Mouse (Mus musculus): Measurements from ENCODE around the gene Olfr983. TPM values are rescaled to one million over a fixed set of nuclear protein-coding genes. Genes with fewer than 3 reads are reported as not detected.

The Olfr983 gene
- not detected in 2 replicates for total RNA-seq (2023)

GRCm38 (mm10) chr9:40093495-40093894 is at the start of gene Olfr983:
TSS of gene Olfr983 (minus strand) at chr9:40093595.

GRCm38 (mm10) chr9:40130084-40130483 is 36.7 kb upstream of the Olfr983 start, which contains the start of gene Olfr985:
TSS of gene Olfr985 (minus strand) at chr9:40130184.

GRCm38 (mm10) chr9:40114106-40114505 is 20.7 kb upstream of the Olfr983 start, which contains the start of gene Olfr984:
TSS of gene Olfr984 (minus strand) at chr9:40114206.

GRCm38 (mm10) chr9:40073529-40073928 is 19.9 kb downstream of the Olfr983 start, which contains the start of gene Olfr982:
TSS of gene Olfr982 (plus strand) at chr9:40073829.

Other genes with a start within 250 kb of the Olfr983 start
- gene Olfr972, start 227.2 kb downstream of the Olfr983 start, total RNA-seq (2023): not detected in 2 replicates
- gene Olfr229, start 186.3 kb downstream of the Olfr983 start, total RNA-seq (2023): not detected in 2 replicates
- gene Olfr974, start 156.1 kb downstream of the Olfr983 start, total RNA-seq (2023): not detected in 2 replicates
- not detected in 2 replicates for gene Olfr975, start 141.5 kb downstream of the Olfr983 start, total RNA-seq (2023)
- not detected in 2 replicates for gene Olfr976, start 132.5 kb downstream of the Olfr983 start, total RNA-seq (2023)
- not detected in 2 replicates for gene Olfr978, start 101.5 kb downstream of the Olfr983 start, total RNA-seq (2023)
- not detected in 2 replicates for gene Olfr979, start 90.1 kb downstream of the Olfr983 start, total RNA-seq (2023)
- not detected in 2 replicates for gene Olfr980, start 84.0 kb downstream of the Olfr983 start, total RNA-seq (2023)
- not detected in 2 replicates for gene Olfr981, start 72.1 kb downstream of the Olfr983 start, total RNA-seq (2023)
- not detected in 2 replicates for gene Olfr982, start 19.8 kb downstream of the Olfr983 start, total RNA-seq (2023)
- gene Olfr984, start 20.6 kb upstream of the Olfr983 start, total RNA-seq (2023): 0.28 TPM in 1 of 2 replicates, not detected in the other
- gene Olfr985, start 36.6 kb upstream of the Olfr983 start, total RNA-seq (2023): not detected in 2 replicates
- gene Tmem225, start 54.5 kb upstream of the Olfr983 start, total RNA-seq (2023): not detected in 2 replicates
- not detected in 2 replicates for gene Olfr986, start 87.3 kb upstream of the Olfr983 start, total RNA-seq (2023)
- gene Zfp202, start 98.7 kb upstream of the Olfr983 start, total RNA-seq (2023): 0.29 and 0.76 TPM in 2 replicates
- gene Scn3b, start 175.6 kb upstream of the Olfr983 start, total RNA-seq (2023): not detected in 2 replicates